Mouse (Mus musculus) liver, embryonic 12.5 days (tissue): ENCODE data around the gene Mrgprf. TPM values are rescaled to one million over a fixed set of nuclear protein-coding genes. Genes with fewer than 3 reads are reported as not detected.

Experiments
- ATAC-seq: fragments of 200-750 bp; cut with Nextera tagmentation; 2 replicates; pipeline ENCODE4 v1.8.0; 2017; ENCODE audit warnings: moderate number of reproducible peaks, mild to moderate bottlenecking, moderate library complexity
- H3K27ac ChIP-seq: fragments of 300-500 bp; sonication (generic); 2 replicates; pipeline ENCODE4 v1.5.1; 2016; ENCODE audit warnings: mild to moderate bottlenecking
- H3K27me3 ChIP-seq: fragments of 300-500 bp; sonication (generic); replicated peaks from 2 replicates; pipeline ENCODE4 v1.6.1; 2016; ENCODE audit warnings: mild to moderate bottlenecking, moderate library complexity
- H3K36me3 ChIP-seq: fragments of 300-500 bp; sonication (generic); 2 replicates; pipeline ENCODE4 v1.6.1; 2016; ENCODE audit warnings: mild to moderate bottlenecking, moderate library complexity
- H3K4me1 ChIP-seq: fragments of 300-500 bp; sonication (generic); 2 replicates; pipeline ENCODE4 v1.6.1; 2016
- H3K4me2 ChIP-seq: fragments of 300-500 bp; sonication (generic); 2 replicates; pipeline ENCODE4 v1.6.1; 2016; ENCODE audit warnings: mild to moderate bottlenecking, moderate library complexity
- H3K4me3 ChIP-seq: fragments of 300-500 bp; sonication (generic); 2 replicates; pipeline ENCODE4 v1.5.1; 2016; ENCODE audit warnings: mild to moderate bottlenecking, moderate library complexity
- H3K9ac ChIP-seq: fragments of 300-500 bp; sonication (generic); 2 replicates; pipeline ENCODE4 v1.6.1; 2016; ENCODE audit warnings: mild to moderate bottlenecking, moderate library complexity
- H3K9me3 ChIP-seq: fragments of 300-500 bp; sonication (generic); replicated peaks from 2 replicates; pipeline ENCODE4 v1.6.1; 2016; ENCODE audit warnings: mild to moderate bottlenecking, moderate library complexity
- WGBS: fragments of 180-500 bp; shearing (Covaris S2); methylation state at CpG from one replicate; pipeline ENCODE4 v1.1.7; 2016; ENCODE audit not compliant: insufficient replicate concordance; 5-methylcytosine and 5-hydroxymethylcytosine counted together
- polyA plus RNA-seq: library from polyadenylated mRNA; unstranded; fragments of >200 nt; fragmentation: Nextera tagmentation; extraction: Ambion mirVana; gene quantifications from 2 replicates; pipeline ENCODE4 v1.2.1, GENCODE M21; 2016

Mrgprf gene
- polyA plus RNA-seq, 1 experiment from 2014 or later, result not detected

GRCm38 (mm10) chr7:145319481-145319880 is 18.9 kb downstream of the Mrgprf start:
- Histone ChIP-seq H3K4me3 (no peak overlapping the region), H3K9ac (no peak overlapping the region), H3K4me1 (no peaks in the 10 kb centered on the region), H3K4me2 (no peak overlapping the region), H3K27ac (no peak overlapping the region), H3K27me3 (no peaks in the 10 kb centered on the region), H3K36me3 (no peaks in the 10 kb centered on the region), H3K9me3 (no peaks in the 10 kb centered on the region)
- ATAC-seq, result no peak
- 38% methylated on average over 3 of the region's 3 CpGs for WGBS

- ATAC-seq, result no peak
- no peaks in the 10 kb centered on the region for H3K36me3 ChIP-seq
- H3K27me3 ChIP-seq, result no peaks in the 10 kb centered on the region; the same call in 1 of the 2 replicates
- H3K4me3 ChIP-seq, result no peak overlapping the region
- no peak overlapping the region for H3K9ac ChIP-seq
- H3K4me2 ChIP-seq, result no peak overlapping the region
- no peak overlapping the region for H3K27ac ChIP-seq
- WGBS, result 34% methylated on average over 4 of the region's 4 CpGs
- H3K4me1 ChIP-seq, result peaks cover 7% of the 10 kb centered on the region
- H3K9me3 ChIP-seq, result no peaks in the 10 kb centered on the region
Observed at GRCm38 (mm10) chr7:145323607-145324006, 23.0 kb downstream of the Mrgprf start.

- 15% methylated on average over 2 of the region's 2 CpGs for WGBS
- Histone ChIP-seq H3K27me3 (no peaks in the 10 kb centered on the region; the same call in 1 of the 2 replicates), H3K9ac (no peak overlapping the region), H3K4me3 (no peak overlapping the region), H3K9me3 (no peaks in the 10 kb centered on the region), H3K4me1 (peaks cover 7% of the 10 kb centered on the region), H3K36me3 (no peaks in the 10 kb centered on the region), H3K27ac (no peak overlapping the region), H3K4me2 (no peak overlapping the region)
- ATAC-seq, result no peak
Observed at GRCm38 (mm10) chr7:145325697-145326096, 25.1 kb downstream of the Mrgprf start.

- ATAC-seq, result no peak
- Histone ChIP-seq H3K9ac (no peak overlapping the region), H3K27ac (no peak overlapping the region), H3K36me3 (no peaks in the 10 kb centered on the region), H3K4me1 (peaks cover 7% of the 10 kb centered on the region), H3K27me3 (no peaks in the 10 kb centered on the region; the same call in 1 of the 2 replicates), H3K4me3 (no peak overlapping the region), H3K9me3 (no peaks in the 10 kb centered on the region), H3K4me2 (no peak overlapping the region)
- 59% methylated on average over 2 of the region's 2 CpGs for WGBS
Observed at GRCm38 (mm10) chr7:145329982-145330381, 29.4 kb downstream of the Mrgprf start.

- Histone ChIP-seq H3K4me2 (no peak overlapping the region), H3K27ac (no peak overlapping the region), H3K4me3 (no peak overlapping the region), H3K27me3 (no peaks in the 10 kb centered on the region), H3K9ac (no peak overlapping the region), H3K9me3 (no peaks in the 10 kb centered on the region), H3K4me1 (peaks cover 5% of the 10 kb centered on the region), H3K36me3 (no peaks in the 10 kb centered on the region)
- ATAC-seq, result no peak
- 51% methylated on average over 2 of the region's 2 CpGs for WGBS
Observed at GRCm38 (mm10) chr7:145330641-145331040, 30.0 kb downstream of the Mrgprf start.

- Histone ChIP-seq H3K27ac (no peak overlapping the region), H3K4me1 (no peaks in the 10 kb centered on the region), H3K9ac (no peak overlapping the region), H3K4me2 (no peak overlapping the region), H3K9me3 (no peaks in the 10 kb centered on the region), H3K36me3 (no peaks in the 10 kb centered on the region), H3K4me3 (no peak overlapping the region), H3K27me3 (no peaks in the 10 kb centered on the region)
- no peak for ATAC-seq
- WGBS, result 69% methylated on average over 1 of the region's 1 CpGs
Observed at GRCm38 (mm10) chr7:145332376-145333041, 31.9 kb downstream of the Mrgprf start.

- Histone ChIP-seq H3K27me3 (no peaks in the 10 kb centered on the region), H3K4me3 (no peak overlapping the region), H3K36me3 (no peaks in the 10 kb centered on the region), H3K27ac (no peak overlapping the region), H3K9ac (no peak overlapping the region), H3K9me3 (no peaks in the 10 kb centered on the region), H3K4me2 (no peak overlapping the region), H3K4me1 (no peaks in the 10 kb centered on the region)
- no peak for ATAC-seq
- WGBS, result 66% methylated on average over 6 of the region's 6 CpGs
Observed at GRCm38 (mm10) chr7:145333936-145334335, 33.3 kb downstream of the Mrgprf start.

GRCm38 (mm10) chr7:145334428-145335027 is 33.9 kb downstream of the Mrgprf start:
- no peaks in the 10 kb centered on the region for H3K36me3 ChIP-seq
- no peaks in the 10 kb centered on the region for H3K27me3 ChIP-seq
- H3K4me1 ChIP-seq, result no peaks in the 10 kb centered on the region
- WGBS, result 46% methylated on average over 4 of the region's 4 CpGs
- ATAC-seq, result no peak
- no peaks in the 10 kb centered on the region for H3K9me3 ChIP-seq
- no peak overlapping the region for H3K4me3 ChIP-seq
- H3K9ac ChIP-seq, result no peak overlapping the region
- no peak overlapping the region for H3K27ac ChIP-seq
- H3K4me2 ChIP-seq, result no peak overlapping the region

GRCm38 (mm10) chr7:145335199-145335598 is 34.6 kb downstream of the Mrgprf start:
- Histone ChIP-seq H3K27me3 (no peaks in the 10 kb centered on the region), H3K4me3 (no peak overlapping the region), H3K36me3 (no peaks in the 10 kb centered on the region), H3K9ac (no peak overlapping the region), H3K4me1 (no peaks in the 10 kb centered on the region), H3K4me2 (no peak overlapping the region), H3K9me3 (no peaks in the 10 kb centered on the region), H3K27ac (no peak overlapping the region)
- ATAC-seq, result no peak

- H3K4me3 ChIP-seq, result no peak overlapping the region
- no peak overlapping the region for H3K27ac ChIP-seq
- H3K9ac ChIP-seq, result no peak overlapping the region
- no peaks in the 10 kb centered on the region for H3K9me3 ChIP-seq
- no peaks in the 10 kb centered on the region for H3K4me1 ChIP-seq
- no peaks in the 10 kb centered on the region for H3K36me3 ChIP-seq
- H3K4me2 ChIP-seq, result no peak overlapping the region
- no peak for ATAC-seq
- WGBS, result 52% methylated on average over 3 of the region's 3 CpGs
- H3K27me3 ChIP-seq, result no peaks in the 10 kb centered on the region
Observed at GRCm38 (mm10) chr7:145335616-145336332, 35.1 kb downstream of the Mrgprf start.

GRCm38 (mm10) chr7:145337889-145338288 is 37.3 kb downstream of the Mrgprf start:
- Histone ChIP-seq H3K27me3 (no peaks in the 10 kb centered on the region), H3K9ac (no peak overlapping the region), H3K4me3 (no peak overlapping the region), H3K36me3 (no peaks in the 10 kb centered on the region), H3K9me3 (no peaks in the 10 kb centered on the region), H3K4me1 (no peaks in the 10 kb centered on the region), H3K4me2 (no peak overlapping the region), H3K27ac (no peak overlapping the region)
- WGBS, result 37% methylated on average over 2 of the region's 2 CpGs
- no peak for ATAC-seq

- 61% methylated on average over 5 of the region's 5 CpGs for WGBS
- H3K4me1 ChIP-seq, result no peaks in the 10 kb centered on the region
- no peak for ATAC-seq
- no peaks in the 10 kb centered on the region for H3K9me3 ChIP-seq
- H3K27ac ChIP-seq, result no peak overlapping the region
- H3K9ac ChIP-seq, result no peak overlapping the region
- H3K36me3 ChIP-seq, result no peaks in the 10 kb centered on the region
- no peaks in the 10 kb centered on the region for H3K27me3 ChIP-seq
- no peak overlapping the region for H3K4me2 ChIP-seq
- H3K4me3 ChIP-seq, result no peak overlapping the region
Observed at GRCm38 (mm10) chr7:145340248-145340904, 39.7 kb downstream of the Mrgprf start.
